Mouse (Mus musculus) left cerebral cortex, postnatal 25 days (tissue): ENCODE data around the gene Gm44511. TPM values are rescaled to one million over a fixed set of nuclear protein-coding genes. Genes with fewer than 3 reads are reported as not detected.

Experiments used
- DNase-seq, 2 experiments: peaks; one replicate each; pipeline ENCODE4 v3.0.0; 2022; ENCODE audit warnings: low spot score in 2 of 2, mixed read lengths in 1 of 2
- intact Hi-C: fragments of 180-260 bp; cut with DNase I; formaldehyde crosslinking; loops from one replicate; pipeline ENCODE4 v1.15.1; 2025
- total RNA-seq, 2 experiments: library from RNA; stranded (reverse); gene quantifications; 2 replicates each; pipeline ENCODE4 v1.2.3; 2021

The Gm44511 gene
- total RNA-seq, 2 experiments from 2014 or later: not detected

DNA sequence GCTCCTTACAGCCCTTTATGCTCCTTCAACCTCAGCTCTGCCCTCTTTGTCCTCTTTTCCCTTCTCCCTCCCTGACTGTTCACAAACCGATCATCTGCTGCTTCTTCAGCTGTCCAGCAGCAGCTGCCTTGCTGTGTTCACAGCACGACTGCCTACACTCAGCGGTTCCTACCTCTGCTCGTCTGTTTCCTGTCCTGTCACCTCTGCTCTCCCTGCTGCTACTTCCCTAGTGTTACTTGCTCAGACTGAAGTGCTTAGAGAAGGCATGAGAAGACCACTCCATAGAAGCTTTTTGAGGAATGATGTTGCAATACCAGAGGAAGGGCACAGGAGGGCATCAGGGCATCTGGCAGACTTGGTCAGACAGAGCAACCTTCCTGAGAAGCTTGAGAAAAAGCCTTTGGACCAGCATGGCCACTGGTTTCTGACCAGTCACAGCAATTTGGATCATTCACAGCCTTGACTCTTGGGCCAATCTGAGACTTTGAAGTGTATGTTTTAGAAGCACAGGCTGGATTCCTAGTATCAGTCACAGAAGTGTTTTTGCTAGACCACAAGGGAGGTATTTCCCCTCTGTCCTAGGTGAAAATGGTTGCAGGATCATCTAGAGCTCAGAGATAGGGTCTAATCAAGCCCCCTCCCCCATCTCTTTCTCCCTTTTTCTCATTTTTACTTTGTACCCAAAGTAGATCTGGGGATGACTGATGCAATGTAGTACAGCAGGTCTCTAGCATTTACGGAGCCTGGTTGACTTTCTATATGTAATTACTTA lies 92.0 kb downstream of the Gm44511 start:
- DNase-seq: no peak
- intact Hi-C loops: no loop called here

DNA sequence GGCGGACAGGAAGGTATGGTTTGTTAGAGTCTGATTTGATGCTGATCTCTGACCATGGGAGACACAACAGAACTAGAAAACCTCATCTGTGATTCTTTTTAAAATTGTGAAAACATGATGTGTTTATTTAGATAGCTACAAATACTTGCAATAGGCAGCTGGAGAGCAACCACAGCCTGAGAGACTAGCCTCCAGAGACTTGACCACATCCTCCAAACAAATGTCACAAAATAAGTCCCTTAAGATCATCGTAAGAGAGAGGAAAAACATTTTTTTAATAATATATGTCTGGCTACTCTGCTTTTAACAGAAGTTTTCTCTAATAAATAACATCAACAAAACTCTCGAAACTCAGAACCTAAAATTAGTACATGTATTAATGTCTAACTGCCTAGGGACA lies 94.1 kb downstream of the Gm44511 start:
- no peak for DNase-seq
- intact Hi-C loops: no loop called here

Other genes with a start within 250 kb of the Gm44511 start
- gene A2ml1, start 244.7 kb downstream of the Gm44511 start, total RNA-seq: 10 to 100 TPM; 14.7 to 15.6 TPM
- not detected for gene Klrb1a, start 202.8 kb downstream of the Gm44511 start, total RNA-seq
- gene Clec2h, start 163.9 kb downstream of the Gm44511 start, total RNA-seq: under 1 TPM in 1 of 2 experiments, not detected in 1; 0.46 TPM
- not detected for gene Klrb1, start 103.3 kb downstream of the Gm44511 start, total RNA-seq
- not detected for gene Klrb1c, start 37.1 kb downstream of the Gm44511 start, total RNA-seq
- not detected for gene Klrb1b, start within 50 bp of the Gm44511 start, total RNA-seq
- gene Clec2i, start 61.3 kb upstream of the Gm44511 start, total RNA-seq: not detected
- gene BC035044, start 64.8 kb upstream of the Gm44511 start, total RNA-seq: 1 to 10 TPM in 1 of 2 experiments, under 1 TPM in 1; 0.96 to 1.4 TPM
- gene Clec2g, start 108.1 kb upstream of the Gm44511 start, total RNA-seq: not detected
- gene Klrb1f, start 219.6 kb upstream of the Gm44511 start, total RNA-seq: not detected